Mouse (Mus musculus) layer of hippocampus, adult 9-10 months (tissue): ENCODE results near the gene Myo6.

Source experiments
- DNase-seq: peaks from one replicate; pipeline ENCODE4 v3.0.0; 2022; ENCODE audit warnings: low spot score

Gene Myo6

GRCm38 (mm10) chr9:80237184-80237799 is 72.5 kb downstream of the Myo6 start:
- no peak for DNase-seq

GRCm38 (mm10) chr9:80241719-80242118 is 76.9 kb downstream of the Myo6 start:
- DNase-seq, result no peak

GRCm38 (mm10) chr9:80252146-80252545 is 87.3 kb downstream of the Myo6 start:
- no peak for DNase-seq

GRCm38 (mm10) chr9:80253241-80253640 is 88.4 kb downstream of the Myo6 start:
- DNase-seq, result no peak

- DNase-seq, result no peak
Measured at GRCm38 (mm10) chr9:80256561-80256960, 91.7 kb downstream of the Myo6 start.

GRCm38 (mm10) chr9:80258396-80258795 is 93.6 kb downstream of the Myo6 start:
- no peak for DNase-seq

GRCm38 (mm10) chr9:80260905-80261304 is 96.1 kb downstream of the Myo6 start:
- no peak for DNase-seq

- no peak for DNase-seq
Measured at GRCm38 (mm10) chr9:80262367-80263026, 97.7 kb downstream of the Myo6 start.

- no peak for DNase-seq
Measured at GRCm38 (mm10) chr9:80266086-80266485, 101.3 kb downstream of the Myo6 start.

- no peak for DNase-seq
Measured at GRCm38 (mm10) chr9:80266507-80266906, 101.7 kb downstream of the Myo6 start.

- no peak for DNase-seq
Measured at GRCm38 (mm10) chr9:80269596-80269995, 104.8 kb downstream of the Myo6 start.

GRCm38 (mm10) chr9:80272951-80273350 is 108.1 kb downstream of the Myo6 start:
- DNase-seq, result no peak

GRCm38 (mm10) chr9:80275053-80275771 is 110.4 kb downstream of the Myo6 start:
- DNase-seq, result no peak

GRCm38 (mm10) chr9:80275772-80276134 is 110.9 kb downstream of the Myo6 start:
- DNase-seq, result no peak

GRCm38 (mm10) chr9:80277157-80277556 is 112.3 kb downstream of the Myo6 start:
- no peak for DNase-seq

GRCm38 (mm10) chr9:80277770-80278169 is 112.9 kb downstream of the Myo6 start:
- DNase-seq, result no peak

- no peak for DNase-seq
Measured at GRCm38 (mm10) chr9:80280724-80281123, 115.9 kb downstream of the Myo6 start.

- DNase-seq, result no peak
Measured at GRCm38 (mm10) chr9:80282426-80282825, 117.6 kb downstream of the Myo6 start.

- DNase-seq, result no peak
Measured at GRCm38 (mm10) chr9:80284539-80285174, 119.8 kb downstream of the Myo6 start.

- no peak for DNase-seq
Measured at GRCm38 (mm10) chr9:80286845-80287244, 122.0 kb downstream of the Myo6 start.

GRCm38 (mm10) chr9:80293056-80293584 is 128.3 kb downstream of the Myo6 start:
- DNase-seq, result peak; percentile 8

GRCm38 (mm10) chr9:80296086-80296485 is 131.3 kb downstream of the Myo6 start:
- no peak for DNase-seq

GRCm38 (mm10) chr9:80299031-80299430 is 134.2 kb downstream of the Myo6 start:
- DNase-seq, result no peak
